Mouse (Mus musculus): ENCODE measurements around the gene 1600015I10Rik.

The 1600015I10Rik gene

DNA sequence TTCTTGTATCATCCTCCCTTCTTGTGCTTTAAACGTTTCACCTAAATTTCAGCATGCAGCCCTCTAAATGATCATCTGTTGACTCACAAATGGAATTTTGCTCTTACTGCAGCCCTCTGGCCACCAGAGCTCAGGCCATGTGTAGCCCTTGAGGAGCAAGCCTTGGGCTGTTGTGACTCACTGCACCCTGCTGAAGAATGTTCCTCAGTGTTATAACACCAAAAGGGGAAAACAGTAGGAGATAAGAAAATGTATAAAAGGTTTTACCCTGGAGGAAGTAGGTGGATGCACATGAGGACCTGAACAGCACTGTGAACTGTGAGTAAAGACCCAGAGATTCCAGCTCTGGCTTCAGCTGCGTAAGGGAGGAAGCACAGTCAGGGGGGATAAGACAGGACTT is 45.0 kb downstream of the 1600015I10Rik start, which contains the start of gene Doxl2:
TSS of gene Doxl2 (plus strand) at position 301 of the 400 bp plus-strand sequence.
- no peak for DNase-seq

DNA sequence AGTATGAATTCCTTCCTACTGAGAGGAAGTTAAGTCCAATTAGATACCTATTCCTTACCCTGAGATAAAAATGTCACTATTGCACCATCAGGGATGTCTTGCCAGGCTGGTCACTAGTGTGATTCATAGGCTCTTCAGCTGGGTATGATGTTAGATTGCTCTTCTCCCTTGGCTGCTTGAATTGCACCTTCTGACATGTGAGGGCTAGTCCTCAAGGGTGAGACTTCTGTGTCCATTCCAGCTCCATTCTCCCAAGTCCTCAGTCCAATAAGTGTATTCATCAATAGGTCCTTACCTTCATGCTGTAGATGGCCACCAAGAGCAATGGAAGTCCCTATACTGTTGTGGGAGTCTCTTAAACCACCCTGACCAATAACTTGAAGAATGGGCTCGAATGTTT is 49.9 kb downstream of the 1600015I10Rik start:
- no peak for DNase-seq

DNA sequence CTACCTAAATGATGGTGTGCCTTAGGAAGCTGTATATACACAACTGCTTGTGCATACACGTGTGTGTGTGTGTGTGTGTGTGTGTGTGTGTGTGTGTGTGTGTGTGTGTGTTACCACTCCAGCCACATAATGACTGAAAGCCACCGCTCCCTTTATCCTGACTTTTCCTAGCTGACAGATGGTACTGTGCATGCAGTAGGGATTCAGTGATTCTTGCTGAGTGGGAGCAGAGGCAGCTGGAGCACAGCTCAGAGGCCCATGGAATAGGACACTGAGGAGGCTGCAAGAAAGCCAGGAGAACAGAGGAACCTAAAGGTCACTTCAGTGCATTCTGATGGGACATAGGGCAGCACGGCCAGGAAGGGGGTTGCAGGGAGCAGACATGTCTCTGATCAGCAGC is 52.6 kb downstream of the 1600015I10Rik start:
- no peak for DNase-seq

Data from embryo, embryonic 11 days (tissue).